Mouse (Mus musculus) lung, postnatal 0 days (tissue): ENCODE data around the gene Nsmf. TPM values are rescaled to one million over a fixed set of nuclear protein-coding genes. Genes with fewer than 3 reads are reported as not detected.
A peak's percentile ranks its signal among the peaks of the same experiment; 100 is the strongest.

ENCODE experiments used
- ATAC-seq: fragments of 200-750 bp; cut with Nextera tagmentation; 2 replicates; pipeline ENCODE4 v1.8.0; 2017; ENCODE audit warnings: moderate library complexity
- DNase-seq: peaks from one replicate; pipeline ENCODE4 v3.0.0-alpha.2; 2016; ENCODE audit warnings: low spot score
- H3K27ac ChIP-seq: fragments of 300-500 bp; sonication (generic); 2 replicates; pipeline ENCODE4 v1.5.1; 2014; ENCODE audit warnings: antibody characterized with exemption, mild to moderate bottlenecking, low read length, mixed read lengths
- H3K27me3 ChIP-seq: fragments of 300-500 bp; sonication (generic); replicated peaks from 2 replicates; pipeline ENCODE4 v1.6.1; 2014; ENCODE audit warnings: low read length, mixed read lengths; ENCODE audit not compliant: insufficient read depth
- H3K36me3 ChIP-seq: fragments of 300-500 bp; sonication (generic); 2 replicates; pipeline ENCODE4 v1.6.1; 2014; ENCODE audit warnings: low read length, mixed read lengths; ENCODE audit not compliant: insufficient read depth
- H3K4me1 ChIP-seq: fragments of 300-500 bp; sonication (generic); 2 replicates; pipeline ENCODE4 v1.6.1; 2014; ENCODE audit warnings: antibody characterized with exemption, low read depth, low read length, mixed read lengths; ENCODE audit not compliant: insufficient read depth
- H3K4me2 ChIP-seq: fragments of 300-500 bp; sonication (generic); replicated peaks from 2 replicates; pipeline ENCODE4 v1.6.1; 2014; ENCODE audit warnings: low read depth, mild to moderate bottlenecking, low read length, moderate library complexity, mixed read lengths
- H3K4me3 ChIP-seq: fragments of 300-500 bp; sonication (generic); 2 replicates; pipeline ENCODE4 v1.5.1; 2014; ENCODE audit warnings: low read depth, low read length
- H3K9ac ChIP-seq: fragments of 300-500 bp; sonication (generic); replicated peaks from 2 replicates; pipeline ENCODE4 v1.6.1; 2014; ENCODE audit warnings: low read depth, mild to moderate bottlenecking
- H3K9me3 ChIP-seq: fragments of 300-500 bp; sonication (generic); 2 replicates; pipeline ENCODE4 v1.6.1; 2016; ENCODE audit warnings: low read length, mixed read lengths
- CTCF ChIP-seq: IDR thresholded peaks from 2 replicates; pipeline ENCODE4 v1.5.1; 2016; ENCODE audit warnings: antibody characterized with exemption, mild to moderate bottlenecking
- EP300 ChIP-seq: IDR thresholded peaks from 2 replicates; pipeline ENCODE4 v1.6.1; 2016; ENCODE audit warnings: antibody characterized with exemption, mild to moderate bottlenecking, control low read depth
- WGBS: fragments of 180-500 bp; shearing (Covaris S2); extraction: QIAGEN DNeasy Blood & Tissue Kit; methylation state at CpG from one replicate; pipeline ENCODE4 v1.1.7; 2014; 5-methylcytosine and 5-hydroxymethylcytosine counted together
- microRNA-seq: library from miRNA; unstranded; fragments of <30 nt; microRNA quantifications from one replicate; pipeline ENCODE4, GENCODE M21; 2016
- polyA plus RNA-seq: library from polyadenylated mRNA; unstranded; fragments of >200 nt; fragmentation: Nextera tagmentation; extraction: Ambion mirVana; gene quantifications from 2 replicates; pipeline ENCODE4 v1.2.1, GENCODE M21; 2015

Gene Nsmf
- polyA plus RNA-seq, 1 experiment from 2014 or later: 50.2 TPM

- no peaks in the 10 kb centered on the region for H3K9me3 ChIP-seq
Measured at GRCm38 (mm10) chr2:25106045-25106444, 51.9 kb downstream of the Nsmf start.

GRCm38 (mm10) chr2:25109487-25109886 lies 55.3 kb downstream of the Nsmf start:
- Histone ChIP-seq H3K27me3 (no peaks in the 10 kb centered on the region), H3K4me1 (peaks cover 17% of the 10 kb centered on the region; the same call in 1 of the 2 replicates)
- TF ChIP-seq EP300: no peak
- no peak for TF ChIP-seq CTCF

More at GRCm38 (mm10) chr2:25106045-25106444, 51.9 kb downstream of the Nsmf start:
- H3K27me3 ChIP-seq: no peaks in the 10 kb centered on the region
- no peak overlapping the region for H3K4me3 ChIP-seq
- TF ChIP-seq EP300 (0 out of 2 replicates have a peak, but pooled peaks have one; percentile 45), CTCF (no peak)
- peaks cover 17% of the 10 kb centered on the region; the same call in 1 of the 2 replicates for H3K4me1 ChIP-seq
- H3K4me2 ChIP-seq: no peak overlapping the region
- WGBS: 23% methylated on average over 3 of the region's 3 CpGs
- DNase-seq (peak; percentile 43), ATAC-seq (peak; percentile 21; the same call in 1 of the 2 replicates)
- H3K36me3 ChIP-seq: no peaks in the 10 kb centered on the region
- no peak overlapping the region for H3K9ac ChIP-seq
- H3K27ac ChIP-seq: peak overlapping the region; percentile 57; the same call in 1 of the 2 replicates

DNA sequence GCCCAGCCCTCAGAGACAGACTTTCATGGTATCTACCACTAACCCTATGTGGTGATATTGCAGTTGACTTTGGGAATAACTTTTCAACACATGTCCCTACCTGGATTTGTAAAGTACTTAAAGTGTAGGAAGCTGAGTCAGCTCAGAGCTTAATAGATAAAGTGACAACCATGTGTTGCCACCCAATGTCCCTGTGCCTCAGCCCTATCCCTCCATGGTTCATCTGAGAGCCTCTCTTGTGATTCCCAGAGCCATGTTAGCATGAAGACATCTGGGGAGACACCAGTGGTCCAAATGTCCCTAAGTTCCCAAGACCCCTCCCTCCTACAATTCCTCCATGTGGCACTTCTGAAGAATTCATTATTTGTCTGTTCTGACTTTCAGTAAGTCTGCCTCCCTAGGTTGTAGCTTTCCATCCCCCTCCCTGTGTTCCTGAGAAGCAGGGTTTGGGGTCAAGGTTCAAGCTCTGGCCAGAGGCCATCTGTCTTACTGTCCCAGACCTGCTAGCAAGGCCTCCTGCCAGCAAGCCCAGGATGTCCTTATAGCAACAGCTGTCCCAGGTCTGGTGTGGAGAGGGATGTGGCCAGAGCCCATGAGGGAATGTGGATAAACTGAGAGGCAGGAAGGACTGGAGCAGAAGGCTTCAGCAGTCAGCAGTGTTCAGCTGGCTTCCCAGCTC lies 56.5 kb downstream of the Nsmf start:
- H3K27ac ChIP-seq: peak overlapping the region; percentile 87
- no peak overlapping the region for H3K9ac ChIP-seq
- no peak overlapping the region for H3K4me3 ChIP-seq
- no peak for TF ChIP-seq EP300
- TF ChIP-seq CTCF: no peak
- H3K4me1 ChIP-seq: peaks cover 17% of the 10 kb centered on the region; the same call in 1 of the 2 replicates
- H3K9me3 ChIP-seq: no peaks in the 10 kb centered on the region
- ATAC-seq: no peak; the same call in 1 of the 2 replicates
- no peaks in the 10 kb centered on the region for H3K27me3 ChIP-seq
- DNase-seq: no peak
- H3K4me2 ChIP-seq: no peak overlapping the region
- no peaks in the 10 kb centered on the region for H3K36me3 ChIP-seq

More at GRCm38 (mm10) chr2:25109487-25109886, 55.3 kb downstream of the Nsmf start:
- H3K36me3 ChIP-seq: no peaks in the 10 kb centered on the region
- DNase-seq (no peak), ATAC-seq (no peak)
- H3K4me3 ChIP-seq: no peak overlapping the region
- H3K27ac ChIP-seq: no peak overlapping the region
- H3K9ac ChIP-seq: no peak overlapping the region
- H3K9me3 ChIP-seq: no peaks in the 10 kb centered on the region
- H3K4me2 ChIP-seq: no peak overlapping the region

DNA sequence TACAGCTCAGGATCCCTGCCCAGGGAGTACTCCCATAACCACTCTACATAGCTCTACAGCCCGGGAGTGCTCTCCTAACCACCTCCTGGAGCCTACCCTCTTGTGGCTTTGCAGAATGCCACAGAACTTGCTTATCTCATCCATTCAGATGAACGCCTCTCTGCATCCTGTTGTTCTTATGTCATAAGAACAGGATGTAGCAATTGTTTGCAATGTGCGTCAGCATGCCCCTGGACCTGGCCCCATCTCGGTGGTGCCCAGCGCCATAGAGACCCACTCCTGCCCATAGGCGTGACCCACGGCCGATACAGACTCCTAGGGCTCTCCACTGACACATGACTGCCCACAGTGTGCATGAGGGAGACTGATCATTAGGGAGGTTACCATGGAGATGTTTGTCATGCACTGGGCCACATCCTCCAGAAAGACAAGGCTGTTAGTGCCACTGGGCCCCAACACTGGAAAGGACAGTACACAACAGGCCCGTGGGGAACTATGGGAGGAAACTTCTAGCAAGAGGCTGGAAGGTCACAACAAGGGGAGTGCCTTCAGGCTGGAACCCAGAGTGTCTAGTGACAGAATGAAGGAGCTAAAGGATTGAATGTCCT lies 57.1 kb downstream of the Nsmf start:
- no peaks in the 10 kb centered on the region for H3K36me3 ChIP-seq
- DNase-seq: peak; percentile 91
- H3K4me2 ChIP-seq: no peak overlapping the region
- TF ChIP-seq EP300: peak; percentile 99
- peak; percentile 46 for TF ChIP-seq CTCF
- ATAC-seq: peak; percentile 96
- H3K4me3 ChIP-seq: no peak overlapping the region
- H3K27me3 ChIP-seq: no peaks in the 10 kb centered on the region
- peaks cover 15% of the 10 kb centered on the region; the same call in 1 of the 2 replicates for H3K4me1 ChIP-seq
- H3K27ac ChIP-seq: peak overlapping the region; percentile 87
- no peak overlapping the region for H3K9ac ChIP-seq
- no peaks in the 10 kb centered on the region for H3K9me3 ChIP-seq
- 22% methylated on average over 9 of the region's 9 CpGs for WGBS

Small RNA genes lying within 50 kb of the gene (microRNA-seq; reads per million reads assigned to microRNA genes)
- gene Gm24328 (not detected), gene Mir7664 (not detected)

Other genes starting within 250 kb of the Nsmf start
- 39.1 and 45.0 TPM in 2 replicates for gene Ehmt1, start 134.7 kb upstream of the Nsmf start, polyA plus RNA-seq
- 174 and 180 TPM in 2 replicates for gene Arrdc1, start 119.1 kb upstream of the Nsmf start, polyA plus RNA-seq
- 5.0 and 7.3 TPM in 2 replicates for gene Zmynd19, start 104.6 kb upstream of the Nsmf start, polyA plus RNA-seq
- 12.3 and 13.3 TPM in 2 replicates for gene Dph7, start 92.0 kb upstream of the Nsmf start, polyA plus RNA-seq
- 90.0 and 98.4 TPM in 2 replicates for gene Mrpl41, start 79.3 kb upstream of the Nsmf start, polyA plus RNA-seq
- gene Pnpla7, start 78.3 kb upstream of the Nsmf start, polyA plus RNA-seq: 8.4 and 8.6 TPM in 2 replicates
- 3.0 and 3.4 TPM in 2 replicates for gene Entpd8, start 25.9 kb downstream of the Nsmf start, polyA plus RNA-seq
- gene Noxa1, start 40.8 kb downstream of the Nsmf start, polyA plus RNA-seq: 11.9 and 14.6 TPM in 2 replicates
- 14.1 and 16.0 TPM in 2 replicates for gene Nrarp, start 126.4 kb downstream of the Nsmf start, polyA plus RNA-seq
- 13.8 and 14.8 TPM in 2 replicates for gene Tor4a, start 142.5 kb downstream of the Nsmf start, polyA plus RNA-seq
- gene Nelfb, start 157.1 kb downstream of the Nsmf start, polyA plus RNA-seq: 74.0 and 80.1 TPM in 2 replicates
- 0.12 TPM in 1 of 2 replicates, not detected in the other for gene Stpg3, start 160.3 kb downstream of the Nsmf start, polyA plus RNA-seq
- gene Fam166a, start 164.4 kb downstream of the Nsmf start, polyA plus RNA-seq: 0.32 and 0.98 TPM in 2 replicates
- gene Tubb4b, start 170.3 kb downstream of the Nsmf start, polyA plus RNA-seq: 344 and 386 TPM in 2 replicates
- gene Slc34a3, start 180.0 kb downstream of the Nsmf start, polyA plus RNA-seq: not detected in 2 replicates
- 0.10 TPM in 1 of 2 replicates, not detected in the other for gene Rnf224, start 182.4 kb downstream of the Nsmf start, polyA plus RNA-seq
- gene Rnf208, start 187.9 kb downstream of the Nsmf start, polyA plus RNA-seq: 3.4 TPM in 2 replicates
- gene Cysrt1, start 188.1 kb downstream of the Nsmf start, polyA plus RNA-seq: 0.69 and 0.85 TPM in 2 replicates
- 4.1 and 4.3 TPM in 2 replicates for gene AL732309.1, start 192.5 kb downstream of the Nsmf start, polyA plus RNA-seq
- 43.2 and 44.9 TPM in 2 replicates for gene Tmem203, start 201.1 kb downstream of the Nsmf start, polyA plus RNA-seq
- gene Tprn, start 208.3 kb downstream of the Nsmf start, polyA plus RNA-seq: 7.2 and 7.4 TPM in 2 replicates
- gene Ssna1, start 218.1 kb downstream of the Nsmf start, polyA plus RNA-seq: 146 and 173 TPM in 2 replicates
- 88.4 and 89.0 TPM in 2 replicates for gene Anapc2, start 218.1 kb downstream of the Nsmf start, polyA plus RNA-seq
- not detected in 2 replicates for gene Tmem210, start 233.8 kb downstream of the Nsmf start, polyA plus RNA-seq
- 42.2 and 46.5 TPM in 2 replicates for gene Lrrc26, start 235.6 kb downstream of the Nsmf start, polyA plus RNA-seq